Mouse (Mus musculus) gastrocnemius, adult 8-10 months (tissue): ENCODE results near the gene Col1a2. TPM values are rescaled to one million over a fixed set of nuclear protein-coding genes. Genes with fewer than 3 reads are reported as not detected.

ENCODE experiments used
- DNase-seq, 2 experiments: peaks; one replicate each; pipeline ENCODE4 v3.0.0; 2022; ENCODE audit warnings: low spot score in 2 of 2
- total RNA-seq, 4 experiments: library from RNA; stranded (reverse); gene quantifications; 2 replicates each; pipeline ENCODE4 v1.2.4; 2022

Gene Col1a2
- total RNA-seq, 4 experiments from 2014 or later, result 34.0 to 100 (median 47.3) TPM

GRCm38 (mm10) chr6:4583485-4583884, 78.9 kb downstream of the Col1a2 start:
- no peak for DNase-seq

GRCm38 (mm10) chr6:4587946-4588345, 83.3 kb downstream of the Col1a2 start:
- no peak for DNase-seq

GRCm38 (mm10) chr6:4588722-4589121, 84.1 kb downstream of the Col1a2 start:
- no peak for DNase-seq

GRCm38 (mm10) chr6:4590089-4590488, 85.5 kb downstream of the Col1a2 start:
- no peak for DNase-seq

Other genes starting within 250 kb of the Col1a2 start
- 10 to 100 TPM; 17.7 to 22.2 (median 20.0) TPM for gene Casd1, start 96.0 kb downstream of the Col1a2 start, total RNA-seq
- gene Sgce, start 242.4 kb downstream of the Col1a2 start, total RNA-seq, result 1 to 10 TPM; 5.1 to 8.5 (median 6.9) TPM
- 1 to 10 TPM in 2 of 4 experiments, under 1 TPM in 2; 0.94 to 1.2 (median 1.0) TPM for gene Peg10, start 242.5 kb downstream of the Col1a2 start, total RNA-seq